Mouse (Mus musculus) mesoderm, embryonic 11.5 days (tissue): ENCODE results near the gene Adat1.
"Not testable (repeated sequence)": the region's sequence is repeated elsewhere in the genome, so short reads cannot be mapped to it uniquely, and the experiment has no call there.

ENCODE experiments used
- DNase-seq: peaks from one replicate; pipeline ENCODE4 v3.0.0-alpha.2; 2012; ENCODE audit warnings: low read depth, low spot score

Adat1 gene

DNA sequence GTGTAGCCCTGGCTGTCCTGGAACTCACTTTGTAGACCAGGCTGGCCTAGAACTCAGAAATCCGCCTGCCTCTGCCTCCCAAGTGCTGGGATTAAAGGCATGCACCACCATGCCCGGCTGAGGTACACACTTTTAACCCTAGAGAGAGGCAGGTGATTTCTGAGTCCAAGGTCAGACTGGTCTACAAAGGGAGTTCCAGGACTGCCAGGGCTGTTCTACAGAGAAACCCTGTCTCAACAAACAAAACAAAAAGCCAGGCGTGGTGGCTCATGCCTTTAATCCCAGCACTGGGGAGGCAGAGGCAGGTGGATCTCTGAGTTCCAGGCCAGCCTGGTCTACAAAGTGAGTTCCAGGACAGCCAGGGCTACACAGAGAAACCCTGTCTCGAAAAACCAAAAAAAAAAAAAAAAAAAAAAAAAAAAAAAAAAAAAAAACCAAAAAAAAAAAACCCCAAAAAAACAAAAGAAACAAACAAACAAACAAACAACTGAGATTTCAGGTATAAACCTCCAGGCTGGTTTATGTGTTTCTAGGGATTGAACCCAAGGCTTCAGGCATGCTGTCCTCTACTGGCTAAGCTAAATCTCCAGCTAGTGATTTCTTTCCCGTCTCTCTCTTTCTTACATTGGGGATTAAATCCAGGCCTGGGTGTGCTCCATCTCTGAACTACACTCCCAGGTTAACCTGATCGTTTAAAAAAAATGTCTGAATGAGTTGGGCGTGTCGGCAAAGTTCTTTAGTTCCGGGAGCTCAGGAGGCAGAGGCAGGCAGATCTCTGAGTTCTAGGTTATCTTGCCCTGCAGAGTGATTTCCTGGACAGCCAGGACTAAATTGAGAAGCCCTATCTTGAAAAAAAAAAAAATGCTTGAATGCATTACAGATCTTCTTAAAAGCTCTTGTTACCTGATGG is 53.8 kb downstream of the Adat1 start:
- DNase-seq, result not testable (repeated sequence)

DNA sequence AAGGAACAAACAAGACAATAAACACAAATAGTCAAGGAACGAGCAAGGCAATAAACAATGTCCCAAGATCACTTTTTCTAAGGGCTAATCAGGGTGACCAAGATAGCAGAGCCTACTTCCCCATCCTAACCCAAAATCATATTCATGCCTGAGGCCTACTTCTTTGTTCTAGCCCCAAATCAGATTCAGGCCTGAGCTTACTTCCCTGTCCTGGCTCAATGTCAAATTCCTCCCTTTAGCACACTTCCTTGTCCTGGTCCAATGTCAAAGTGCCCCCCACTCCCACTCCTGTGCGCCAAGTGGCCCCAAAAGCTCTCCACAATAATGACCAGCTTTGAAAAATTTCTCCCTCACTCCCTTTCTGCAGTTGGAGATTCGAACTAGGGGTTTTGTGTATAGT is 54.9 kb downstream of the Adat1 start:
- DNase-seq, result no peak

DNA sequence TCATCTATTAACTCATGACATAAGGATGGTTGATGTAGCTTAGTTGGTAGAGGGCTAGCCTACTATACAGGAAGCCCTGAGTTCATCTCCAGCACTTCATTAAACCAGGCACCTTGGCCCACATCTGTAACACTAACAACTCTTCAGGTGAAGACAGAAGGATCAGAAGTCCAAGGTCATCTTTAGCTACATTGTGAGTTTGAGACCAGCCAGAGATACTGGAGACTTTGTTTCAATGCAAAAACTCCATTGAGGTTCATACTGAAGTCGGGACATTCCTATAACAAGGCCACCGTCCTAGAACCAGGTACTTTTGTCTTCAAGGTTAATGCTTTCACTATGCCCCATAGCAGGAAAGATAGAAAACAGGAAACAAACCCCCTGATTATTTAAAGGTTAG is 57.9 kb downstream of the Adat1 start:
- no peak for DNase-seq

DNA sequence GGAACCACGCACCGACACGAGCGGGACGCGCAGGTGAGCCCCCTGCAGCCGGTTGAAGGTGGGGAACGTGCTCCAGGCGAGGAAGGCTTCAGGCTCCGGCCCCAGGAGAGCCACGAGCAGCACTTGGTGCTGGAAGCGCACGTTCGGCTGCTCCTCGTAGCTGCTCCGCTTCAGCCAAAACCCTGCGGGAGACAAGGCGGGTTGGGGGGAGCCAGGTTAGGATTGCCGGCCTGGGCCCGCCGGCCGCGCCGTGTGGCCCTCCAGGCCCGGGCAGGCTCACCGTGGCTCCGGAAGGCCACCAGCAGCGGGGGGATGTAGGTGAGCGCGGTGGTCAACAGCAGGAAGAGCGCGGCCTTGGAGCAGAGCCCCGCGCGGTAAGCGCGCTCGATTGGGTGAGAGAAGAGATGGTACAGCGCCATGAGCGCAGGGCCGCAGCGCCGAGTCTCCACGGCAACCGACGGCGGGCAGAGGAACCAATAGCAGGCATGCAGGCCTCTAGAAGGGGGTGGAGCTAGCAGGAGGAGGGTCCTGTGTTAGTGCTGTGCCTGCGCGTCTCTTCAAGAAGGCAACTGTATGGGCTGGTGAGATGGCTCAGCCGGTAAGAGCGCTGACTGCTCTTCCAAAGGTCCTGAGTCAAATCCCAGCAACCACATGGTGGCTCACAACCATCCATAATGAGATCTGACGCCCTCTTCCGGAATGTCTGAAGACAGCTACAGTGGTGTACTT is 58.6 kb downstream of the Adat1 start, which contains the start of gene Tmem231:
Gene Tmem231 (minus strand): TSS at position 534 of the 729 bp plus-strand sequence.
- DNase-seq, result peak; percentile 95

DNA sequence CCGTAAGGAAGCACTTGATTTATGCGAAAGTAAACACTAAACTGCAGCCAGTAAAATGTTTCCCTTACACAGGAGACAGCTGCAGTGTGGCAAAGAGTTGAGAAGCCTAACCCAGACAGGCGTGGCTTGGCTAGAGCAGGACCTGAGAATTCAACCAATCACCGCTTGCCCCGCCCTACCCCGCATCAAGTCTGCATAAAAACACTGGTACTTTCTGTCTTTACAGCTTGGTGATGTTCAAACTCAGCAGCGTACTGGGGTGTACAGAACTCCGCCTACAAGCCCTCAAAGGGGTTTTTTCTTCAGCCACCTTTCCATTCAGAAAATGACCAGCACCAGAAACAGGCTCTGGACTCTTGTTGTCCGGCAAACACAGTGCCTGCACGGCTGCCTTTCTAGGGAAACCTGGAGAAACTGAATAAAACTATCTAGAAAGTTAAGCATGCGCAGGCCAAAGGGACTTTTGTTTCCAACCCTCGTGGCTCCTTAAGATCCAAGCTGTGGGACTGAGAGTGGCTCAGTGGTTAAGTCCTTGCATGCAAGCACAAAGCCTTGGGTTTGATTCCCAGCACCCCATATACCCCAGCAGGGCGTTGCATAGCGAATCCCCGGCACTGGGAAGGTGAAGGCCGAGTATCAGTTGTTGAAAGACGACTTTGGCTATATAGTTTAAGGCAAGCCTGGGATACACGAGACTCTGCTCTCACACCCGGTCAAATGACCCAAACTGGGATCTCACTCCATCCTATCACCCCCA is 59.3 kb downstream of the Adat1 start:
- peak; percentile 57 for DNase-seq

DNA sequence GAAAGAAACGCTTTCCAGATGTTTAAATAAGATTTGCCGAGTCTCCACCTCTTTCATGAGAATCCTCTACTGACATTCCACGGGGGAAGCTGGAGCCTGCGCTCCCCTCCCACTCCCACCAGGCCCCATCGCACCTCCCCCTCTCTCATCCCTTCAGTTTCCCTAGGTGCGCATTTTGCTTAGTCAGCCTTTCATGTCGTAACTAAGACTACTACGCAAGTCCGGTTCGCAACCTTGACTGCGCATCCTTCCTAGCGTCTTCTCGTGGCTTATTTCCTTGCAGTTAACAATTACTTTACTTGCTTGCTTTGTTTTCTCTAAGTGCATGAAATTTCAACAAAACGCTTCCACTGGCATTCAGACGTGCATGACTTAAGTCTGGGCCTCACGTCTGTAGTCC is 60.4 kb downstream of the Adat1 start:
- DNase-seq, result no peak

DNA sequence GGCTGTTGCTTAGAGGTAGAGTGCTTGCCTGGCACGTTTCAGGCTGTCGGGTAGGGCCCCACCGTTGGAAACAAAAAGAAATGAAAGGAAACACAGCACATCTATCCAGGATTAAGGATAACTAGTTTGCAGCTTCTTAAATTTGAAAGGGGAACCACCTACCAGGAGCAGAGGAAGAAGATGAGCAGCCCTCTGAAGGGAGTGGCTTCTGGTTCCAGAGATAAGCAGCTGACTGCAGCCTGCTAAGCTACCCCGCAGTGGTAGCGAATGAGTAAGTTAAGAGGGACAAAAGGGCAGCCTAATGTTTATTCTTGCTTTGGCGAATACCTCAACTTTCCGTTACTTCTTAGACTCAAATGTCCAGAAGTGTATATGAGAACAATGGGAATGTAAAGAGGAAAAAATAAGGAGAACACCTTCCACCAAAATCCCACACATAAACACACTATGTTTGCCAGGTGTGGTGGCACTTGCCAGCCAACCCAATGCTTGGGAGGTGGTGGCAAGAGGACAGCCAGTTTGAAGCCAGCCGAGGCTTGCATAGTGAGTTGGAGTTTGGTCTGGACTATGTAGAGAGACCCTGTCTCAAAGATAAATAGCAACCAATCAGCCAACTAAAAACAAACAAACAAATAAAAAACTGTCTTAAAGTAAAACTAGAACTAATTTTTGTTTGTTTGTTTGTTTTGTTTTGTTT is 62.3 kb downstream of the Adat1 start:
- DNase-seq, result no peak

DNA sequence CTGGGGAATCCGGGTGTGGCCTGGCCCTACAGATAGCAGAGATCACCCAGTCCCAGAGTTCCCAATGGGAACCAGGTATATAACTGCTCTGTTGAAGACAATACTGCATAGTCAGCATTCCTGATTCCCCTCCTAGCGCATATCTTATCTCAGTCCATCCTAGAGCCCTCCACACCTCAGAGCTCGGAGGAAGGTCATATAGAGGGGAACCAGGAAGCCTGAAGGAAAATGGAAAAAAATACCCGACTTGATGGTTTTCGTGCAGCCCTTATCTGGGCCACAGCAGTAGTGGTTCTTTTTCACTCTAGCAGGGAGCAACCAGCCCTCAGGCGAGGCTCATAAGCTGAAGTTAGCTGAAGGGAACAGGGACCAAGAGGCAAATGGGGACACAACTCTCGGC is 67.1 kb downstream of the Adat1 start:
- DNase-seq, result no peak

DNA sequence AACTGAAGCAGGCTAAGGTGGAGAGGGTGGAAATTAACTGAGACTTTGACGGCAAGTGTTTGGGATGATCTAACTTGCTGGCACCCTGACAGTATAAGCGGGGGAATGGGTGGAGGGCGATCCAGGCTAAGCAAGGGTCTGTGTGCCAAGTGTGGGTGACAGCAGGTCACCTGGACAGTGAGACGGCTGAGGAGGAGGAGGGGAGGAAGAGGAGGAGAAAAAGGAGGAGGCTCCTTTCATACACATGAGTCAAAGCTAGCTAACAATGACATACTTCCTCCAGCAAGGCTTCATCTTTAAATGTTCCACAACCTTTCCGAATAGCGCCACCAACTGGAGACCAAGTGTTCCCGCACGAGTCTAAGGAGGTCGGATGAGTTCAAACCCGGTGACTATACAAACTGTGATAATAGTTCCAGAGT is 68.7 kb downstream of the Adat1 start:
- DNase-seq, result peak; percentile 66

DNA sequence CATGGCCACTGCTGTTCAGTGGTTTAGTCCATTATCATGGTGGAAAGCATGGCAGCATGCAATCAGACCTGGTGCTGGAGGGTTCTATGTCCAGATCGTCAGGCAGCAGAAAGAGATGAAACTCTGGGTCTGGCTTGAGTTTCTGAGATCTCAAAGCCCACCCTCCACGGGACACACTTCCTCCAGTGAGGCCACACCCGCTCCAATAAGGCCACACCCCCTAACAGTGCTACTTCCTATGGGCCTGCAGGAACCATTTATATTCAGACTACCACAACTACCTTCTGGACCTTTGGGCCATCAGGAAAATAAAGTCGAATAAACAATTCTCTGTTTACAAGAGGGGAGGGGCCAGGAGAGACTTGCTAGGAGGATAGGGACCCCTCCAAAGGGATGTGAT is 71.1 kb downstream of the Adat1 start:
- DNase-seq, result no peak

DNA sequence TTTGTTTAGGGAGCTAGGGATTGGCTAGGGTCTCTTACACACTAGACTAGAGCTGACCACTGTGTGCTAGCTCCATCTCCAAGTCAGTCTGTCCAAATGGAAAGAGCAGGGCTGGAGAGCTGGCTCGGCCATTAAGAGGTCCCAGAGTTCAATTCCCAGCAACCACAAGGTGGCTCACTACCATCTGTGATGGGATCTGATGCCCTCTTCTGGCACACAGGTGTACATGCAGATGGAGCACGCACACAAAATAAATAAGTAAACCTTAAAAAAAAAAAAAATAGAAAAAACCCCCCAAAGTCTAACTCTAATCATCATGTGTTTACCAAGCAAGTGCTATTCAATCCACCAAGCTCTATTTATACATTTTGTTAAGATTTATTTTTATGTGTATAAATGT is 72.4 kb downstream of the Adat1 start:
- DNase-seq, result no peak
